Comparison of ENCODE assay signal across 11 mouse cellular contexts in the genomic region with DNA sequence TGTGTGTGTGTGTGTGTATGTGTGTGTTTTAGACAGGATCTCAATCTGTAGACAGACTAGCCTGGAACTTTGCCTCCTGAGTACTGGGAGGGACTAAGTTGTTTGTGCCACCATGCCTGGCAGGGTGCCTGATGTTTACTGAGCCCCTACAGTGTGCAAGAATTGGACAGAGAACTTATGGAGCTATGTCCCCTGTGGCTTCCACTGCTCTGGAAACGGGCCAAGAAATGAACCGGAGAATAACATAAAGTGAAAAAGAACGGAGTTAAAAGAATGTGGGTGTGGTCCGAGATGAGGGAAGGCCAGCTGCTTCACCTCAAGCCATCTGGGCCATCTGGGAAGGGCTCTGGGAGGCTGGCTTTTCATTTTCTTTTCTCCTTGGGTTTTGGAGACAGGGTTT. TPM values are rescaled to one million over a fixed set of nuclear protein-coding genes. Genes with fewer than 3 reads are reported as not detected.
DNase-seq lines count a peak whose midpoint lies in the region; ATAC-seq and TF ChIP-seq lines count a peak whose summit lies in the region.
"Had no signal": no experiment of that assay in that cellular context is flagged by ENCODE, and none has a peak within 500 bp of the region (broad histone marks: within the 10 kb centered on the region; RNA-seq: fewer than 3 reads in every experiment).

No protein-coding gene starts in this region.

- H3K4me3 ChIP-seq in hindbrain, embryonic 12.5 days = no peak overlapping the region
- no peak overlapping the region for H3K4me3 ChIP-seq in hindbrain, embryonic 11.5 days (ENCODE audit: low read depth, low read length)
- H3K4me3 ChIP-seq in ES-E14 (ENCODE audit: insufficient read depth in 1 of 2, low read depth in 1 of 2, low read length in 2 of 2, poor library complexity in 1 of 2, severe bottlenecking in 1 of 2) = no peak overlapping the region
- H3K4me3 ChIP-seq in limb, embryonic 15.5 days = no peak overlapping the region

- no peak overlapping the region for H3K4me2 ChIP-seq in hindbrain, embryonic 12.5 days (replicated peaks)
- no peak overlapping the region for H3K4me2 ChIP-seq in hindbrain, embryonic 11.5 days (replicated peaks; ENCODE audit: low read depth, low read length)
- H3K4me2 ChIP-seq in limb, embryonic 15.5 days = 0 out of 2 replicates have a peak overlapping the region, but pooled peaks have one; percentile 10

- H3K36me3 ChIP-seq in hindbrain, embryonic 12.5 days = no peaks in the 10 kb centered on the region
- H3K36me3 ChIP-seq in hindbrain, embryonic 11.5 days (ENCODE audit: control insufficient read depth, insufficient read depth, low read length) = no peaks in the 10 kb centered on the region
- peaks cover 1% of the 10 kb centered on the region; the same call in 1 of the 2 replicates for H3K36me3 ChIP-seq in ES-E14 (ENCODE audit: control insufficient read depth, insufficient read depth, low read length, poor library complexity, severe bottlenecking)
- H3K36me3 ChIP-seq in limb, embryonic 15.5 days = peaks cover under 1% of the 10 kb centered on the region; the same call in 1 of the 2 replicates

- WGBS in hindbrain, embryonic 12.5 days = 13% methylated on average over 4 of the region's 4 CpGs
- 43% methylated on average over 4 of the region's 4 CpGs for WGBS in hindbrain, embryonic 11.5 days
- WGBS in limb, embryonic 15.5 days = 3% methylated on average over 4 of the region's 4 CpGs

- intact Hi-C loops in heart, postnatal 10 days (cut with DNase I) = no loop called here

- peak overlapping the region; percentile 17; the same call in 1 of the 2 replicates for H3K27ac ChIP-seq in hindbrain, embryonic 12.5 days
- no peak overlapping the region for H3K27ac ChIP-seq in hindbrain, embryonic 11.5 days (ENCODE audit: low read depth, low read length)
- H3K27ac ChIP-seq in ES-E14 (ENCODE audit: insufficient read depth, low read depth, low read length, poor library complexity, severe bottlenecking) = peak overlapping the region; percentile 34; the same call in 1 of the 2 replicates
- H3K27ac ChIP-seq in limb, embryonic 15.5 days = peak overlapping the region; percentile 58

- peaks cover 12% of the 10 kb centered on the region for H3K27me3 ChIP-seq in hindbrain, embryonic 12.5 days
- H3K27me3 ChIP-seq in hindbrain, embryonic 11.5 days (ENCODE audit: control insufficient read depth, insufficient read depth, low read length) = peaks cover 2% of the 10 kb centered on the region; the same call in 1 of the 2 replicates
- no peaks in the 10 kb centered on the region for H3K27me3 ChIP-seq in limb, embryonic 15.5 days

- peaks cover 37% of the 10 kb centered on the region for H3K4me1 ChIP-seq in hindbrain, embryonic 12.5 days
- peaks cover 7% of the 10 kb centered on the region for H3K4me1 ChIP-seq in hindbrain, embryonic 11.5 days (replicated peaks; ENCODE audit: control insufficient read depth, insufficient read depth, low read length)
- H3K4me1 ChIP-seq in ES-E14 (ENCODE audit: control insufficient read depth in 2 of 2, insufficient read depth in 2 of 2, low read length in 2 of 2, poor library complexity in 1 of 2) = peaks cover 21 to 38% of the 10 kb centered on the region in 2 experiments
- peaks cover 63% of the 10 kb centered on the region for H3K4me1 ChIP-seq in limb, embryonic 15.5 days

- no peak; the same call in 1 of the 2 replicates for ATAC-seq in hindbrain, embryonic 12.5 days (ENCODE audit: low FRiP score)
- no peak for ATAC-seq in hindbrain, embryonic 11.5 days (ENCODE audit: low FRiP score)
- ATAC-seq in limb, embryonic 15.5 days (ENCODE audit: insufficient number of reproducible peaks, low FRiP score, low TSS enrichment, low read depth) = no peak
- ATAC-seq: activated CD4-positive, CD25-positive, alpha-beta regulatory T cell, adult 4 months had no signal

- in situ Hi-C loops in ES-E14 (cut with MboI; ENCODE audit: low sequenced_read_pairs in 2 of 2, unreplicated experiment in 2 of 2) = no loop called here

- DNase-seq in hindbrain, embryonic 11.5 days (ENCODE audit: low spot score) = no peak
- DNase-seq in ES-E14 (ENCODE audit: low read depth, low spot score) (no peak), liver (no peak)
- DNase-seq in heart, postnatal 10 days = peak; percentile 47 to 66
- DNase-seq in layer of hippocampus, postnatal 10 days (ENCODE audit: low spot score in 2 of 2) = no peak
- DNase-seq in thymus, postnatal 36 days = no peak

- H3K9ac ChIP-seq in hindbrain, embryonic 12.5 days = no peak overlapping the region
- no peak overlapping the region for H3K9ac ChIP-seq in hindbrain, embryonic 11.5 days (ENCODE audit: low read depth, low read length)
- H3K9ac ChIP-seq in ES-E14 (ENCODE audit: insufficient read depth, low read depth, low read length, poor library complexity, severe bottlenecking) = no peak overlapping the region; the same call in 1 of the 2 replicates
- no peak overlapping the region for H3K9ac ChIP-seq in limb, embryonic 15.5 days

- H3K9me3 ChIP-seq in hindbrain, embryonic 12.5 days (replicated peaks) = no peaks in the 10 kb centered on the region
- H3K9me3 ChIP-seq in hindbrain, embryonic 11.5 days (ENCODE audit: control insufficient read depth, low read length) = no peaks in the 10 kb centered on the region
- no peaks in the 10 kb centered on the region for H3K9me3 ChIP-seq in ES-E14 (ENCODE audit: control insufficient read depth, insufficient read depth, low read depth, low read length)
- H3K9me3 ChIP-seq in limb, embryonic 15.5 days = no peaks in the 10 kb centered on the region

TF ChIP-seq in ES-E14, 5 proteins besides CTCF, POLR2A, EP300 and RAD21:
- TF ChIP-seq CHD2 (IDR thresholded peaks at IDR 0.05; ENCODE audit: low read depth, low read length) = no peak
- no peak for TF ChIP-seq MAFK (IDR thresholded peaks at IDR 0.05; ENCODE audit: insufficient read depth, low read depth, low read length)
- TF ChIP-seq ZNF384 (IDR thresholded peaks at IDR 0.05; ENCODE audit: low read depth, low read length) = no peak
- TF ChIP-seq ZC3H11A (IDR thresholded peaks at IDR 0.05; ENCODE audit: borderline replicate concordance, low read depth, low read length) = no peak
- no peak for TF ChIP-seq HCFC1 (IDR thresholded peaks at IDR 0.05; ENCODE audit: borderline replicate concordance, insufficient read depth, low read length)
TF ChIP-seq in ES-E14: peak in this region for 0.

RNA-seq across cellular contexts. Expression of gene Slc8b1, which starts 3.8 kb away (rescaled TPM):
- 3.5 and 4.0 TPM in 2 replicates for polyA plus RNA-seq in hindbrain, embryonic 12.5 days (2016; fragmentation: Nextera tagmentation; extraction: Ambion mirVana)
- 1.5 and 2.1 TPM in 2 replicates for polyA plus RNA-seq in hindbrain, embryonic 11.5 days (2014; fragmentation: Nextera tagmentation; extraction: Ambion mirVana)
- 20.5 and 34.5 TPM in 2 replicates for total RNA-seq in ES-E14 (2012; rRNA removed)
- total RNA-seq in heart, postnatal 10 days (2021) = 10 to 100 TPM in 1 of 2 experiments, 1 to 10 TPM in 1; 8.3 to 12.6 TPM
- 12.0 and 13.4 TPM in 2 replicates for polyA plus RNA-seq in limb, embryonic 15.5 days (2015; fragmentation: Nextera tagmentation; extraction: Ambion mirVana)
- total RNA-seq in layer of hippocampus, postnatal 10 days (2021) = 1 to 10 TPM; 5.5 to 5.7 TPM

RNA-seq across cellular contexts. Expression of gene Plbd2, which starts 11.3 kb away (rescaled TPM):
- 42.0 and 44.7 TPM in 2 replicates for polyA plus RNA-seq in hindbrain, embryonic 12.5 days (2016; fragmentation: Nextera tagmentation; extraction: Ambion mirVana)
- polyA plus RNA-seq in hindbrain, embryonic 11.5 days (2014; fragmentation: Nextera tagmentation; extraction: Ambion mirVana) = 20.5 and 22.1 TPM in 2 replicates
- total RNA-seq in ES-E14 (2012; rRNA removed) = 35.3 and 59.2 TPM in 2 replicates
- total RNA-seq in heart, postnatal 10 days (2021) = 10 to 100 TPM; 45.6 to 45.8 TPM
- 58.9 and 63.4 TPM in 2 replicates for polyA plus RNA-seq in limb, embryonic 15.5 days (2015; fragmentation: Nextera tagmentation; extraction: Ambion mirVana)
- total RNA-seq in layer of hippocampus, postnatal 10 days (2021) = 10 to 100 TPM; 63.2 to 66.8 TPM

RNA-seq across cellular contexts. Expression of gene Sds, which starts 38.4 kb away (rescaled TPM):
- polyA plus RNA-seq in hindbrain, embryonic 12.5 days (2016; fragmentation: Nextera tagmentation; extraction: Ambion mirVana) = not detected in 2 replicates
- not detected in 2 replicates for polyA plus RNA-seq in hindbrain, embryonic 11.5 days (2014; fragmentation: Nextera tagmentation; extraction: Ambion mirVana)
- 0.22 TPM in 1 of 2 replicates, not detected in the other for total RNA-seq in ES-E14 (2012; rRNA removed)
- total RNA-seq in heart, postnatal 10 days (2021) = not detected
- polyA plus RNA-seq in limb, embryonic 15.5 days (2015; fragmentation: Nextera tagmentation; extraction: Ambion mirVana) = 0.24 TPM in 1 of 2 replicates, not detected in the other
- total RNA-seq in layer of hippocampus, postnatal 10 days (2021) = not detected
- polyA plus RNA-seq: activated CD4-positive, CD25-positive, alpha-beta regulatory T cell, adult 4 months; limb, embryonic 11.5 days; small intestine, adult 2 months had no signal

RNA-seq across cellular contexts. Expression of gene Sdsl, which starts 42.1 kb away (rescaled TPM):
- polyA plus RNA-seq in hindbrain, embryonic 12.5 days (2016; fragmentation: Nextera tagmentation; extraction: Ambion mirVana) = 5.4 and 7.5 TPM in 2 replicates
- polyA plus RNA-seq in hindbrain, embryonic 11.5 days (2014; fragmentation: Nextera tagmentation; extraction: Ambion mirVana) = 5.8 and 6.7 TPM in 2 replicates
- 0.67 TPM in 1 of 2 replicates, not detected in the other for total RNA-seq in ES-E14 (2012; rRNA removed)
- 10 to 100 TPM in 1 of 2 experiments, 1 to 10 TPM in 1; 9.1 to 11.2 TPM for total RNA-seq in heart, postnatal 10 days (2021)
- 0.57 and 0.95 TPM in 2 replicates for polyA plus RNA-seq in limb, embryonic 15.5 days (2015; fragmentation: Nextera tagmentation; extraction: Ambion mirVana)
- total RNA-seq in layer of hippocampus, postnatal 10 days (2021) = 1 to 10 TPM; 6.1 to 7.1 TPM
- polyA plus RNA-seq: activated CD4-positive, CD25-positive, alpha-beta regulatory T cell, adult 4 months had no signal

Comparison
In these comparisons a context has a peak if more than half of its experiments do, and no peak if none do; other contexts are left out.
1. DNase-seq: peak in heart, postnatal 10 days (2 of 2); none in hindbrain, embryonic 11.5 days (single experiment), ES-E14 (single experiment), layer of hippocampus, postnatal 10 days (0 of 2), thymus, postnatal 36 days (0 of 2) and liver (single experiment).